Mouse (Mus musculus) lung, postnatal 36 days (tissue): Measurements from ENCODE around the gene Add2.
"Not testable (repeated sequence)": the region's sequence is repeated elsewhere in the genome, so short reads cannot be mapped to it uniquely, and the experiment has no call there.

Source experiments
- DNase-seq: peaks from one replicate; pipeline ENCODE4 v3.0.0; 2022; ENCODE audit warnings: mixed read lengths

The Add2 gene

DNA sequence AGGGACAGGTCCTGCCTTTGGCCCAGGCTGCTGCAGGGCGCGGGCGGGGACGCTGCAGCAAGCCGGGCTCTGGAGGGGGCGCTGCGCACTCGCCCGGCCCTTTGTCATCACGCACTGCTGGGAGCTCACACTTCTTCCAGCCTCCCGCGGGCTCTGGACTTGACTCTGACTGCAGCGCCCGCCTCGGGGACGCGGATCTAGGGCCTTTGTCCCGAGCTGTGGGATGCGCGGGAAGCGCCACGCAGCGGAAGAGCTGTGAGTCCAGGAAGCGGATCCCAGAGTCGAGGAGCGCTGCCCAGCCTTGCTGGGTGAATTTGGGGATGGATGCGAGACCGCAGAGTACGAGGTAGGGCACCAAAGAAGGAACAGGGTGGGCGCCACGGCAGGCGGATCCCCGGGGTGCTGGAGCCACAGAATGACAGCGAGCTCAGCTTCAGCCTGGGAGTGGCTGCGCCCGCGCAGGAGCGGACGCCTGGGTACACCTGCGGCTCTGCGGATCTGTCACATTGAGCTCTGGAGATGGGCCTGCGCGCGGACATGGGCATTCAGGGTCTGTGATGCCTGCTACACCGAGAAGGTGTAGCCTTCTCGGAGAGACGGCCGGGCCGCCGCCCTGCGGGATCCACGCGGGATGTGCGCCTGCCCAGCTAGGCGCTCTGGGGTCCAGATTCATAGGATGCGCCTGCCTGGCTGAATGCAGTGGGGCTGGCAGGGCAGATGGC lies at the start of gene Add2:
Add2 (plus strand) TSS at position 81 of the 722 bp plus-strand sequence.
- no peak for DNase-seq

DNA sequence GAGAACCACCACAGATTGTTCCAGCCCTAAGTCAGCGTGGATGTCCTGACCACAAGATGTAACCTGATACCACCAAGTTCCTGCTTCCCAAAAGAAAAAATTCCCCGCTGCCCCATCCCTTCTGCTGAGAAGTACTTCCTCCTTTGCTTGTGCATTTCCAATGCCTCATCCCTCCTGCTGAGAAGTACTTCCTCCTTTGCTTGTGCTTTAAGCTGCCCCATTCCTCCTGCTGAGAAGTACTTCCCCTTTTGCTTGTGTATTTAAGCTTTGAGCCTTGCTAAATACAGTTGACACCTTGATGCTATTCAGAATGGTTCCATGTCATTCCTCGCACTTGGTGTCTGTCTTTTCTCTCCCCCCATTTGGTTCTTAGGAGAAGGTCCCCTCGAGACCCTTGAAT lies 49.7 kb upstream of the Add2 start:
- not testable (repeated sequence) for DNase-seq

DNA sequence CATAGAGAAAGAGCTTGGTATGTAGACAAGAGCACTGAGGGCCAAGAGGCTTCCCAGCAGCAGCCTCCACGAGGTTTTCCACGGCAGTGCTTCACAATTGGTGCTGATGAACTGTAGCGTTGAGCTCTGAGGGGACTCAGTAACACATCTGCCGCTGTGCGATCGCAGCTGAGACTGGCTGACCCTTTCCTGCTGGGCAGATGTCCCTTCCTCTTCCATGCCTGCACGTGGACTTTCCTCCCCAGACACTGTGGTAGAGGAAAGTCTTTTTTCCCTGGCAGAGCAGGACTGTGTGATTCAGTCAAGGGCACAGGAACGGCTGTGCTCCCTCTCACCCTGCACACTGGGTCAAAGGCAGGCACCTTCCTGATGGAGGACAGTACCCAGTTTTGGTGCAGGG lies 44.1 kb upstream of the Add2 start:
- no peak for DNase-seq

DNA sequence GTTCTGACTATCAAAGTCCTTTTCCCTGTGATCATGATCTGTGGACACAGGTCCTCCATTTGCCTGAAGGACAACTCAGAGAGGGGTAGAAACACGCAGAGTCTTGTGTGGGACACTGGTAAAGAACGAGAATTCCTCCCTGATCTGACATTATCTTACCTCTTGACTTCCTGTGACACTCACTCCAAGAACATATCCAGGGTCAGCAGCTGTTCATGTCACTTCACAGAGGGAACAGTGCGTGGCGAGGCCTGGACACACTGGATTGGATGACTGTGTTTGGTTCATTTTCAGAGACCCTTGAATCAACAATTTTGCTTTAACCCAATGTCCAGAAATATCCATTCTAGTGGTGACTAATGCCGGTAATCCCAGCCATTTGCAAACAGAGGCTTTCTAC lies 38.9 kb upstream of the Add2 start:
- not testable (repeated sequence) for DNase-seq

DNA sequence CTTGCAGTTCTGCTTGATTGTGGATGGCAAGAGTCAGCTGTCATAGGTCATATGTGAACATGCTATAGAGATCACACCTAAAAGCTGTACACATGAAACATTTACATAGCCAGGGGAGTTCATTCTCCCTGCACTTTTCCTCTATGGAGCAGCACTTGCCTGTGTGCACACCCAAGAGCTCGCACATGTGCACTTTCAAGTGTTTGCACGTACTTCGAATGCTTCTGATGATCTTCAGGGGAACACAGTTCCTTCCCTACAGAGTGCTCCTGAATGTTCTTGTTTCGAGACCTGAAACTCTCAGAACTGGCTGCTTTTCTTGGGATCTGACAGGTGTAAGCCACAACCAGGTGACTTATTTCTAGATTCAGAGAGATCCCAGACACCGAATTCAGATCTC lies 37.7 kb upstream of the Add2 start:
- peak; percentile 37 for DNase-seq

DNA sequence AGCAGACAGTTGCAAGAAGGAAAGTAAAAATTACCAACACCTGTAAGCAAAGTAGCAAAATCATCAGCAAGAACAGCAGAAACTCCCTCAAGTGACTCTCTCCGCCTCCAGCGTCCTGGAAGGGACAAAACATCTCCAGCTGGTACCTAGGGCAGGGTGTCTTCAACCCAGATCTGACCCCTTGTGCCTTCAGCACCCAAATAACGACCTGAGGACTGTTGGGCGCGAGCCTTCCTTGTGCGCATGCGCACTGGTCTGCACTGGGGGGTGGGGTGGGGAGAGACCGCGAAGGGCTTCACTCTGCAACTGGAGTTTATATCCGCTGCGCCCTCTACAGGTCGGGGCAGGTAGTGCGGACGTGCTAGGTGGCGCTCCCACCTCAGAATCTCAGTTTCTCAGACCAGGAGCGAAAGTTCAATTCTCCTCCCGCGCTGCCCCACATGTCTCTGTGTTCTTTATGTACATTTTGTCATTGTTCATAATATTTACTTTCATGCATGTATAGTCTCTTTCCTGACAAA lies 25.0 kb upstream of the Add2 start:
- DNase-seq = peak; percentile 66

DNA sequence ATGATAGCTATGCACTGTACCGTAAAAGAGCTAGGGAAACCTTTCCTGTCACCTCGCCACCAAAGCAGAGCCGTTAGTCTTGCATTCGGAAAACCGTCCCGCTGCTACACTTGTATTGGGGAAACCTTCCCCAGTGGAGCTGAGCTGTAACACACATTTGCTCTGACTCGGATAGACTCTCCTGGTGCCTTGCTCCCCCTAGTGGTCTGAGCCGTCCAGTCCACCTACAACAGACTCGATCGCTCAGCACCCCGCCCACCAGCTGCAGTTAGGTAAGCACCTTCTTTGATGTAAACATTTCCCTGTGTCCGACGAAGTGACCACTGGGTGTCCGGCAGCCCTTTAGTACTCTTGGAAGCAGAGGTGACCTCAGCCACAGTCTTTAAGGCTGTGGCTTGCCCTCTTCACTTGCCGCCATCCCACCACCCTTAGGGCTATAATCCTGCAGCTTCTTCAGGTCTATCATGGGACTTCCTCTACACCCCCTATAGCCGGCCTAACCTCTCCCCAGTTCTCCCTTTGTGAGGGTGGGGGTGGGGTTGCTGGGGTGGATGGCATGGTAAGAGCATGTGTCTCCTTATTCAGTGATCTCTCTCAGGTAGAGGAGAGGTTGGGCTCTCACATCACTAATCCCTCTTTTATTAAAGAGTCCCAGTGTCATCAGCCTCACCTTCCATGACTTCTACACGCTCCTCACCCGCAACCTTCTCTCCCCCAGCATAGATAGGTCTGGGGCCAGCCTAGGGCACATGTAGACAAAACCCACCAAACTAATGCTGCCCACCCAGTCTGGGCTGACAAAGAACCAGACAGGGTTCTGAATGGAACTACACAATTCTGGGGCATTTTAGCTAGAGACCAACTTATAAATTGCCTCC lies 24.0 kb upstream of the Add2 start:
- peak; percentile 89 for DNase-seq

DNA sequence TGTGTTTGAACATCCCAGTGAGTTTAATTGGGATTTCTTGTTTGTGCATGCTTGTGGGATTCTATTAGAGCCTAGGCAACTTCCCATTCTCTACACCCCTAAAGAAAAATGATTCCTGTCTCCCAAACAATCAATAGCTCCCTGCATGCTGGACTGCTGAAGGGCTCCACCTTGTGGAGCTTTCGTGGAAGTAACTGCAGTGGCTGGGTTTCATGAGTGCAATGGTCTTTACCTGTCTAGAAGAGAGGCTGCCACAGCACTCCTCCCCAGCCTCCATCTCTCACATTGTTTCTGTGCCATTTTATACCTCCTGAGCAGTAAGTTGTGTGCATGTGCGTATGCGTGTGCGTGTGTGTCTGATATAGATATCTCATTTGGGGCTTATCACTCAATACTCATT lies 18.5 kb upstream of the Add2 start:
- peak; percentile 74 for DNase-seq

DNA sequence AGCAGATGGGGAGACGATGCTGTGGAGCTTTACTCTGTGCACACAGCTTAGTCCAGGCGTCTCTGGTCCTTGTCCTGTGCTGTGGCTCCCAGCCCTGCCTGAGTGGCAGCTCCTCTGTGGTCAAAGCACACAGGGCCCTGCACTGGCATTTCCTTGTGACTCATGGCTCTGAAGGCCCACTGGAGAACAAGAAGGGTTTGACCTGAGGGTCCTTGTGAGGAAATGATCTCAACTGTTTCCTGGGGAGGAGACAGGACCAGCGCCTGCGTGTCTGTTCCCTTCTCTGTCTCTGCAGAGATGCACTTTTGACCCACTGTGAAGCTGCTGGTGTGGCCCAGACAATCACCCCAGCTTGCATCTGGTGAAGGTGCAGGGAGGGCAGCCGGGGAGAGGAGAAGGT lies 13.7 kb upstream of the Add2 start:
- DNase-seq = peak; percentile 10

DNA sequence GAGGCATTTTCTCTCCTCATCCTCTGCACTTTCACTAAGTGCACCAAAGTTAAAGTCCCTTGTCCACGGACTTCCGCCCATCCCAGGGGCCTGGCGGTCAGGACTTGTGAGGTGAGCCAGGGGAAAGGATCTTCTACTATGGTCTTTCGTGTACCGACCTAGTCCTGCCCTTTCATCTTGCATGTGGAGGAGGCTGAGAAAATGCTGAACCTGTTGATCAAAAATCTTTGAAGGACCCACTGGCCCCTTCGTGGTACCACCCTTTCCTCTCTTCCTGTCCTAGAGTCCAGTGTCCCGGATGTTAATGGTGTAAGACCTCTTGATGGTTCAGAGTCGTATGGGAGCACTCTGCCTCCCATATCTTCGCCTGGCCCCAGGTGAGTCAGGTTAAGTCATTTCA lies 12.6 kb upstream of the Add2 start, which contains the start of gene Figla:
Figla (plus strand) TSS at position 301 of the 400 bp plus-strand sequence.
- no peak for DNase-seq

DNA sequence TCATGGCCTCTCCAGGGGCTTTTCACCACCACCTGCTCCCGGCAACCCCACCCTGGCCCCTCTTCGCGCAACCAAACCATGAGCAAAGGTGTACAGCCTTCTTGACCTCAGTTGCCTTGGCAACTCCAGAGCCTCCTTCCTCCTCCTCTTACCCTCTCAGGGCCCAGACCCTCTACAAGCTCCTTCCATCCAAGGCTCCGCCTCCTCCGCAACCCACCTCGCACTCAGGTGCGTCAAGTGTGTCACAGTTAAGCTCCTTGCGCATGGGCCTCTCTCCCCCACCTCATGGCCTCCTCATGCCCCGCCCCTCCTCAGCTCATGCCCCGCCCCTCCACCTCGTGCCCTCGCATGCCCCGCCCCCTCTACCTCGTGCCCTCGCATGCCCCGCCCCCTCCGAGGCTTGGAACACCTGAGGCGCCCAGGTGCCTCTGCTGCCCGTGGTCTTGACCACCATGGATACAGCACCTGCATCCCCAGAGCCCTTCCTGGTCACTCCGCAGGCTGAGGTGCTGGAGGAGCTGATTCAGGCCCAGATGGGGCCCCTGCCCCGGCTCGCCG lies 11.6 kb upstream of the Add2 start:
- no peak for DNase-seq

DNA sequence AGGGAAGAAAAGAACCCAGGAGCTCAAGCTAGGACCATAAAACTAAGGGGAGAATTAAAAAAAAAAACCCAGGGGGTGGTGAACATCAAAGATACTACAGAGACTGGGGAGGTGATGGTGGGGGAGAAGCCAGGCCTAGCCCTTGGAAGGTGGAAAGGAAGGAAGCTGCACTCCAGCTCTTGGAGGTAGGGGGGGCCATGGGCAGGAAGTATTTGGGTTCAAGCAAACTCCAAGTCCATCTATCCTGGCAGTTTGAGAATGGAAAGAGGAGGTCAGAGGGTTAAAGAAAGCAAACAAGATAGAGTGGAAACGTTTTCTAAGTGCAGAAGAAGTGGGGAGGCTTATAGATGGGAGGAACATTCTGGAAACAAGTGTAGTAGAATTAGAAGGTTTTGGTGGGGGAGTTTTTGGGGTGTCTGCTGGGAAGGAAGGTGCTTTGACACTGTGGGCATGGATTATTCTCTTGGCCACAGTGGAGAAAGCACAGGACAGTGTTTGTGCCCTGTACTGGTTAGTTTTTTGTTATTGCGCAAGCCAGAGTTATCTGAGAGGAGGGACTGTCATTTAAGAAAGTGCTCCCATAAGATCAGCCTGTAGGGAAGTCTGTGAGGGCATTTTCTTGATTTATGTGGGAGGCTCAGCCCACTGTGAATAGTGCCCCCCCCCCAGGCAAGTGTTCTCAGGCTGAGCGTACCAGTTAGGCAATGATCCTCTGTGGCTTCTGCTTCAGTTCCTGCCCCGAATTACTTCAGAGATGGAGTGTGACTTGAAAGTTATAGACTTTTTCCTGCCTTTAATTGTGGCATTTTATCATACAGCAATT lies 8.9 kb upstream of the Add2 start:
- DNase-seq = no peak

DNA sequence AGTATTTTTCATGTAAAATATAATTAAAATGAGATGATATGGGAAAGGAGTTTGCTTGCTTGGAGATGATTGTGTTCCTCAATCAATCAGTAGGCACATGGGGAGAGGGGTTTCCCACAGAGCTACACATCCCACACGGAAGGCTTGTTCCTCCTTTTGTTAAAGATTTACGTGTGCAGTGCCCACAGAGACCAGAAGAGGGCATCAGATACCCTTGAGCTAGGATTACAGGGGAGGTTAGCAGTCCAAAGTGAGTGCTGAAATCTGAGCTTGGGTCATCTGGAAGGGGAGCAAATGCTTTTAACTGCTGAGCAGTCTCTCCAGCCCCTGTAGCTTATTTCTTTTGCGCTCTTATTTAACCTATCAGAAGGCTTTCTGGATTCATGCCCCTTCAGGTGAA lies 7.5 kb upstream of the Add2 start:
- peak; percentile 71 for DNase-seq

DNA sequence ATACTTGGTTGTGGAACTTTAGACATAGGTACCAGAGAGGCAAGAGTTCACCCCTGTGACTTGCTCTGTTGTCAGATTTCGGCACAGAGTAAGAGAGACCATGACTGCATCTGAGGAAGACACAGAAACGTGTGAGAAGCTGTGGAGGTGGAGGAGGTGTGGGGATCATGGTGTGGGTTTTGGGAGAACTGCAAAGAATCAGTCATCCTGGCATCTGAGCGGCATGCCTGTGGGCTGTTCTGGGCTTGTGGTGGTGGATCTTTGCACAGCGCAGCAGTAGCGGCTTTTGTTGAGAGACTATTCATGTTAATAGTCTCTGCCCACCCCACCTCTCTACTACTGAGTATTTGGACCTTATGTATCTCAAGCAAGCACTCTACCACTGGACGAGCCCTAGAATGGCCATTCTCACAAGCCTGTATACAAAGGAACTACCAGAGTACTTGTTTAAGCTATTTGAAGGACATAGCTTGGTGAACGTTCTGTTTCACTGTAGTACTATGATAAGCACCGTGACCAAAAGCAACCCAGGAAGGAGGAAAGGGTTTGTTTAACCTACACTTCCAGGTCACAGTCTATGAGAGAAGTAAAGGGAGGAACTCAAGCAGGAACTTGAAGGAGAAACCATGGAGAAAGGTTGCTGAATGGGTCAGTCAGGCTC lies 1.7 kb upstream of the Add2 start:
- peak; percentile 17 for DNase-seq

DNA sequence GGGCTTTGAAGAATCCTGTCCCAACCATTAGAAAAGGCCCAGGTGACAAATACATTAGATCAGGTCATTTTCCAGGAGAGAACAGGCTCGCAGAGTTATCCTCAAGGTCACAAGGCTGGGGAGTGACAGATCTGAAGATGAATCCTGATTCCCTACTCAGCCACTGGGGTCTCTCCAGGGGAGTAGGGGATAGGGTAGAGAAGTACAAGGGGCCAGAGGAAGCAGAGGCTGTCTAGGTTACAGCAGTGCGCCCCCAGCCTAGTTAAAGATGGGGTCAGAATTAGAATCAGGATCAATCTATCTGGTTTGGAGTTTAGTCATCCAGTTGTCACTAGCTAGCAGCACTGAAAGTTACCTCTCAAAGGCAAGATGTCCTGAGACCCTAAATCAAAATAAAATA lies 331 bp upstream of the Add2 start:
- DNase-seq = no peak

DNA sequence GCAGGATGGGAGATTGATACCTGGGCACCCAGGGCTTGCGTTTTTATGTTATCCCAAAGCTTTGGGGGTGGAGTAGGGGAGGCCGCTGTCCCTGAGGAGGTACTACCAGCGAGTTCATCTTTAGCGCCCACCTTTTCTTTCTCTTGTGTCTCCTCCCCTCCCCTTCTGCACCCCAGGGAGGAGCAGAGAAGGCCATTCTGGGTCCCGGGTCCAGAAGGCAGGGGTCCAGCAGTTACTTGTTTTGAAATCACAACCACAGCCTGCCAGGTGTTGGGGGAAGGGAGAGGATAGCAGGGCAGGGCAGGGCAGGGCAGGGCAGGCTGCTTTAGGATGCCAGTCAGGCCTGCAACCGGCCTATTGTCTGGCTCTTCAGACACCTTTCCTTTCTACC lies 837 bp downstream of the Add2 start:
- no peak for DNase-seq

DNA sequence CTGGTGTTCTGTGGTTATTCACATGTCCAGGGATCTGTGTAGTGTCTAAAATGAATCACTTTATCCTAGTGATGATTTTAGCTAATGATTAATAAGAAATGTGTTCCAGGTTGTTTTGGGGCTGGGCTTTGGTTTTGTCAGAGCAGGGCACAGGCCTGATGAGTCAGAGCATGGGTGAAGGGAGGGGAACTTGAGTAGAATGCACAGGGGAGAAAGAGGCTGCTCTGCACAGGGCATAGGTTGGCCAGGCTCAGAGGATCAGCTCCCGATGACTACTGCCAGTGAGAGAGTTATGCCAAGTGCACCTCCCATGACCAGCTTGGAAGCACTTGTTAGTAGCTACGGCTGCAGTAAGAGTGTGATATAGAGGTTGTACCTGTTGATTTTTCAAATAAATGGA lies 3.0 kb downstream of the Add2 start:
- no peak for DNase-seq

DNA sequence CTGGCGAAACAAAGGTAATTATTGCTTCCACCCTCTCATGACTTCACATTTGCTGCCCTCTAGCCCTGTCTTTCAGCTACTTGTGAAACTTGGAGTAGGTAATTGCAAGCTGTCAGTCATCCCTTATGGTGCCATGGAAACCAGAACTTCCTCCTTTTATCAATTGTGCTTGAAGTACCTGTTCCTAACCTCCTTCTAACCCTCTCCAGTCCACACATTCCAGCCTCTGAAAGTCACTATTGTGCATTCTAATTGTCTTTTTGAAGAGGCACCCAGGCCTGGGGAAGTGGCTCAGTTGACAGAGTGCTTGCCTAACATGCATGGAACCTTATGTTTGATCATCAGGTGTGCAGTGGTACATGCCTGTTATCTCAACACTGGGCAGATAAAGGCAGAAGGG lies 5.2 kb downstream of the Add2 start:
- peak; percentile 10 for DNase-seq

DNA sequence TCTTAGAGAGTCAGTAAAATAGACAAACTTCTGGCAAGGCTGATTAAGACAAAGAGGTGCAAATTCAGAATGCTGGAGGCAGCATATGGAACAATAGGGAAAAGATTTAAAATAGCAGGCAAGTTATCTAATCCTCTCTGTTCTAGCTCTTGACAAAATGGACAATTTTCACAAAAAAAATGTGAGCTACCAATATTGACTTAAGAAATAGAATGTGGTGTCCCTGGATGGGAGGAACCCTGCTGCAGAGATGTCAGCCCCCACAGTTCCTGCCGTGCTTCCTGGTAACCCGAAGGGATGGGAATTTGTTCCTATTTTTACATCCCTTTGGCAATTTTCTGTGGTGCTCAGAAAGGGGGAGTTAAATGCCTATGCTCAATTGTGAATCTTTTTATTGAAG lies 10.4 kb downstream of the Add2 start:
- DNase-seq = no peak

DNA sequence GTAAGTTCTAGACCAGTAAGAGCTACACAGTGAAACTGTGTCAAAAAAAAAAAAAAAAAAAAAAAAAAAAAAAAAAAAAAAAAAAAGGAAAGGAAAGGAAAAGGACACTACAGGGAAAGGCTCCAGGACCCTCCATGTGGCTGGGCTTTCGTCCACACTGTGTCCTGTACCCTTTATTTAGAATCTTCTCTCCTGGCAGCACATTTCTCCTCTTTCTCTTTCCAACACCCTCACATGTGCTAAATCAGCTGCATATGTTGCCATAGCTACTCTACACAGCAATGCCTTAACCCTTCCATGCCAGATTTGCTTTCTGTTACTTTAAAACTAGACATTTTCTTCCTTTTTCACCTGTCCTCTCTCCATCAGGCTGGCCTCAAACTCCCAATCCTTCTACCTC lies 11.7 kb downstream of the Add2 start:
- no peak for DNase-seq

DNA sequence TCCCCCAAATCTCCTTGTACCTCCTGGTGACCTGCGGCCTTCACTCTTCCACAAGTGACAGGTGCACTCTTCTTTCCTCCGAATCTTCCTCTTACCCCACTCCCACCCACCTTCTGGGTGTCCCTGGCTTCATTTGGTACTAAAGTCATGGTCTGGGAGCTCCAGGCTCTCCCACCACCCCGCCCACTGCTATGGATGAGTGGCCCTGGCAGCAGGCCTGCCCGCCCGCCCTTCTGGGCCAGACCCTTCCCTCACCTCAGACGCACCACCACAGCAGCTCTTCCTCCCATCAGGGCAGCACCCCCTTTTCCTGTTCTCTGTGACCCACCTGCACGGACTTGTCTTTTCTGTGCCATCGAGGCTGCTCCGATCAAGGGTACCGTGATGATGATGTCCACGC lies 19.0 kb downstream of the Add2 start:
- DNase-seq = no peak

DNA sequence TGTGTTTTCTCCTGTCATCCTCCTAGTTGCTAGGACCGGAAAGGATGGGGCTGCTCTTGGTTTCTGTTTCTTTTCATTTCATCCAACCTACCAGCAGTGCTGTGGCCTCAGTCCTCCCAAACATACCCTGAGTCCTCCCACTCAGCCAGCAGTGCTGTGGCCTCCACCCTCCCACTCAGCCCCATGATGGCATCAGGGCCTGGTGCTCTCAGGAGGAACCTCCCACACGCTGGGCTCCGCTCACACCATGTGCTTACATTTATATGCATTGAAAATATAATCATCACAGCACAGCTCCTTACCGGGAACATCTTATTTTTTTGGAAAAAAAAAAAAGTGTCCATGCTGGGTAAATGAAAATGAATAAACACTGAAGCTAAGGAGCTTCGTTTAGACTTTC lies 20.0 kb downstream of the Add2 start:
- no peak for DNase-seq
